Mouse (Mus musculus) bone marrow, adult 2 months (tissue): ENCODE measurements around the gene Spop.

Source experiments
- CTCF ChIP-seq: fragments of 200-500 bp; IDR thresholded peaks from 2 replicates; pipeline ENCODE4 v1.5.1; 2011; ENCODE audit warnings: low read length, control low read depth; ENCODE audit not compliant: control insufficient read depth, insufficient read depth
- POLR2A ChIP-seq: fragments of 200-500 bp; IDR thresholded peaks from 2 replicates; pipeline ENCODE4 v1.6.1; 2011; ENCODE audit warnings: low read depth, mild to moderate bottlenecking, control low read depth, low read length, borderline replicate concordance; ENCODE audit not compliant: control insufficient read depth

DNA sequence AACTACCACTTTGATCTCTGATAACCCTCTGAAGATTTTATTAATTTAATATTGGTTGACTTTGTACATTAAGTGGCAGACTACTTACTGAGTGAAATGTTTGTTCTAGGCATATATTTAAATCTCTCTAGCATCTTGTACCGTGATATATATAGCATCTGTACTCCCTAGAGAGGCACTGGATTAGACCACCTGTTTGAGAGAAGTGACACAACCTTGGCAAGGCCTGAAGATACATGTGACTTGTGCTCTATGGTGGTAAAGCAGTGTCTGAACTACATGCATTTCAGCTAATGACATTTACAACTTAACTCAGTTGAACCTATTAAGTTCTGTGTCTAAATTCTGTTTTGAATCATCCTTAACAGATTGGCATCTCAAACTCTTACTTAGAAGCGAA, 59.1 kb downstream of the Spop start:
- TF ChIP-seq POLR2A (no peak), CTCF (no peak)
